Mouse (Mus musculus): ENCODE measurements around the gene 1700088E04Rik.
A peak's percentile ranks its signal among the peaks of the same experiment; 100 is the strongest.

Gene 1700088E04Rik

GRCm38 (mm10) chr15:79140866-79141565 lies at the start of gene 1700088E04Rik, which contains the start of gene Polr2f:
Gene 1700088E04Rik, minus strand, starts transcription at chr15:79141253.
Gene Polr2f, plus strand, starts transcription at chr15:79141009.
- peak; percentile 93 to 98 for DNase-seq (ENCODE audit: low spot score in 2 of 2)

DNA sequence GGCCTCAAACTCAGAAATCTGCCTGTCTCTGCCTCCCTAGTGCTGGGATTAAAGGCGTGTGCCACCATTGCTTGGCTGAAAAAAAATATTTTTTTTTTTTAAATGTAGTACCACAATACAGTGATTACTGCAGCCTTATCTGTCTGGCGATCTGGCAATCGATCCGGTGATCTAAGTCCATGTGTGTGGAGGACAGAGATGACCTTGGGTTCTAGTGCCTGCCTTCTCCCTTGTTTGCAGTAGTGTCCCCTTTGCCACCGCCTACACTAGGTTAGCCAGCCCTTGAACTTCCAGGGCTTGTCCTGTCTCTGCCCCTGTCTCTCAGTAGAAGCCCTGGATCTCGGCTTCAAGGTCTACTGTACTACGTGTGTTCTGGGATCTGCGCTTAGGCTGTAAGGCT lies 46.8 kb upstream of the 1700088E04Rik start:
- DNase-seq (ENCODE audit: low spot score in 2 of 2): no peak

DNA sequence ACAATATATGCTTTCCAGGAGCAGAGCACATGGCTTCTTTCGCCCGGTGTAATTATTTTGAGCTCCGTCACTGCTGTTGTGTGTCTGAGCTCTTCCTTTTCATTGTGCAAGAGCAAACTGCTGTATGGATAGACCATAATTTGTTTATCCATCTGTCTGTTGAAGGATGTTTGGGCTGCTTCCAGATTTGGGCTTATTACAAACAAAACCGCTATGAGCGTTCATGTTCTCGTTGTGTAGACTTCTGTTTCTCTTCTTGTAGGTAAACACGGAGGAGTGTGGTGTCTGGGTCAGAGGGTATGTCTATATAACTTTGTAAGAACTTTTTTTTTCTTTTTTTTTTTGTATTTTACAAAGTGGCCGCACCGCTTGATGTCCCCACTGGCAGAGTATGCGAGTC lies 44.2 kb upstream of the 1700088E04Rik start:
- DNase-seq (ENCODE audit: low spot score in 2 of 2): no peak

DNA sequence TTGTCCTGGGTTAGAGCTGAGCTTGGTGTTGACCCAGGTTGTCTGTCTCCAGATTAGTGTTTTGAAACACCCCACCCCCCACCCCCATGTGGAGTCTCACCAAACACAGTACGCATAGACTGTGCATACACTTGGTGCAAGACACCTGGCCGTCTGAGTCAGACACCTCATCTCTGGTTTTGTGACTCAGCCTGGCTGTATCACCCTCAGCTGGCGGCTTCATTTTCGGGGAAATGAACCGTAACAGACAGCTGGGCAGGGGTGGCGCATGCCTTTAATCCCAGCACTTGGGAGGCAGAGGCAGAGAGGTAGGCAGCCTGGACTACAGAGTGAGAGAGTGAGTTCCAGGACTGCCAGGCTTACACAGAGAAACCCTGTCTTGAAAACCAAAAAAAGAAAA lies 35.9 kb upstream of the 1700088E04Rik start:
- DNase-seq (ENCODE audit: low spot score in 2 of 2): no peak

- no peak for DNase-seq (ENCODE audit: low spot score in 2 of 2)
These were observed 25.7 kb upstream of the 1700088E04Rik start for GRCm38 (mm10) chr15:79166712-79167111.

- no peak for DNase-seq (ENCODE audit: low spot score in 2 of 2)
These were observed 24.1 kb upstream of the 1700088E04Rik start, which contains the start of gene Sox10 for GRCm38 (mm10) chr15:79165140-79165539. Gene Sox10, minus strand, starts transcription at chr15:79165240.

DNA sequence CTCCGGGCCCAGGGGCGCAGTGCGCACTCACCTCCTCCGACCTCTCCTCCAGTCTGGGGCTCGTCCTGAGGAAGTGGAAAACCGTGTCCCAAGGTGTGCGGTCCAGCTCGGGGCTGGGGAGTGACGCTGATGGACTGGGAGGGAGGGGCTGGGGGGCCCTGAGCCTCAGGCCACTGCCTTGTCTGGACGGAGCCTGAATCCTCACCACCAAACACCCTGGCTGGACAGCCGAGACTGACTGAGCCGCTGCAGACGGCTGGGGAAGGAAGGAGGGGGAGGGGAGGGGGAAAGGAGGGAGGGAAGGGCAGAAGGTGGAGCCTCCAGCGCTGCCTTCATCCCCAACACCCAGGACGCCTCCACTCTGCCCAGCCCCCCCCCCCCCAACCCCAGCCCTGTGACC lies 23.2 kb upstream of the 1700088E04Rik start:
- no peak for DNase-seq (ENCODE audit: low spot score in 2 of 2)

- DNase-seq (ENCODE audit: low spot score in 2 of 2): no peak
These were observed 21.8 kb upstream of the 1700088E04Rik start for GRCm38 (mm10) chr15:79162822-79163221.

DNA sequence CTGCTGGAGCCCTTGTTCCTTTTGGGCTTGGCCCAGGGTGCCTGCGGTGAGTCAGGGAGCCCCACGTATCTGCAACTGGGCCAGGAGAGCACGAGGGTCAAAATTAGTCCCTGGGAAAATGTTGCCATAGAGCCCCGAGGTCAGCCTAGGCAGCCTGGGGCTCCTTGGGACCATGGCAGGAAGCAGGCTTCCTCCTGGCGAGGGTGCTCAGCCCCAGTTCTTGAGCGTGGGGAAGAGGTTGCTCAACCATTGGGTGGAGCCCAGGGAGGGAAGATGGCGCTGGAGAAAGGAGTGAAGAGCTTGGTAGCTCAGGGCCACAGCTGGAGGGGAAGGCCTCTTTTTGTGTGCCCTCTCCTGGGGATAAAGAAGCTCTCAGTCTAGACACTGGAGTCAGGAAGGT lies 21.2 kb upstream of the 1700088E04Rik start:
- DNase-seq (ENCODE audit: low spot score in 2 of 2): no peak

GRCm38 (mm10) chr15:79155572-79155971 lies 14.5 kb upstream of the 1700088E04Rik start:
- no peak for DNase-seq (ENCODE audit: low spot score in 2 of 2)

GRCm38 (mm10) chr15:79152709-79153108 lies 11.7 kb upstream of the 1700088E04Rik start:
- DNase-seq (ENCODE audit: low spot score in 2 of 2): no peak

DNA sequence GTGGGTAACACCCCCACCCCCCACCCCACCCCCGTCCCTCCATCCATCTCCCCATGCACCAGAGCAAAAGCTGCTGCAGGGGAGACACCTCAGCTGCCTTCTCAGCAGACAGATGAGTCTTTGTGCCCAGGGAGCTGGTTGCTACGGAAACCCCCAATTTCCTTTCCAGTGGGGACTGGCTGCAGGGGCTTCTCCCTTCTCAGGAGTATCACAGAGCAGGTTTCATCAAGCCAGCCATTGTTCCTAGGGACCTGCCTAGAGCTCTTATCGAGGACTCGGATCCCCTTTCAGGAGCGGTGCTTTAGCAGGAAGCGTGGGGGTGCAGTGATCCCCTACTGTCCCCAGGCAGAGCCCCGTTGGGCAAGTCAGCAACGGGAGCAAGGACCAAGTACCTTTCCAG lies 10.8 kb upstream of the 1700088E04Rik start:
- no peak for DNase-seq (ENCODE audit: low spot score in 2 of 2)

DNA sequence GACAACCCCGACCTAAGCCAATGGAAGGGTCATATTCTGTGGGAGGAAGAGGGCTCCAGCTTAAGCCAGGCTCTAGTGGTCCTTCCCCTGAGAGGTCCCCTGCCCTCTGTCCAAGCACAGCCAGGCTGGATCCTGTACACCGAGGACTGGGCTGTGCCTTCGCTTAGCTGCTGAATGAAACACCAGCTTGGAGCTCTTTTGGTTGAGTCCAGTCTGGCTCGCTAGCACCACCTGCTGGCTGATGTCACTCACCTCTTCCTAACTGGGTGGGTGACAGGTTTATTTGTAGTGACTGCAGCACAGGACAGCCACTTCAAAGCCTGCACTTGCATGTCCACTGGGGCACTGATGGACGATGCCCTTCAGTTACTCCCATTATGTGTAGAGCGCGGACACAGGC lies 7.5 kb upstream of the 1700088E04Rik start:
- peak; percentile 74 to 93 for DNase-seq (ENCODE audit: low spot score in 2 of 2)

DNA sequence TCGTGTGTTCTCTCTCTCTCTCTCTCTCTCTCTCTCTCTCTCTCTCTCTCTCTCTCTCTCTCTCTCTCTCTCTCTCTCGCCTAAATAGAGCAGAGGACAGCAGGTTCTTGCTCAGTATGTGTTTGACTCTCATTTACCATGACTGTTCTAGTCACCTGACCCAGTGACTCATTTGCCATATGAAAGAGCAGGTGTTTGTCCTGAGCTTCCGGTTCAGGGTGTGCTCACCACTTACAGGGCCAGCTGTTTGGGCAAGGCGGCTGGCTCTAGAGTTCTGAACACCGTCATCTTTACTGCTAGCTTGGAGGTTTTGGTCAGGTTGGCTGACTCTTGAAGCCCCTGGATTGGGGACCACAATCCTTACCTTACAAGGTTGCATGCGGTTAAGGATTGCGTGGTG lies 4.5 kb upstream of the 1700088E04Rik start:
- no peak for DNase-seq (ENCODE audit: low spot score in 2 of 2)

- no peak for DNase-seq (ENCODE audit: low spot score in 2 of 2)
These were observed 3.0 kb upstream of the 1700088E04Rik start for GRCm38 (mm10) chr15:79144021-79144420.

- no peak for DNase-seq (ENCODE audit: low spot score in 2 of 2)
These were observed 2.3 kb upstream of the 1700088E04Rik start for GRCm38 (mm10) chr15:79143316-79143715.

DNA sequence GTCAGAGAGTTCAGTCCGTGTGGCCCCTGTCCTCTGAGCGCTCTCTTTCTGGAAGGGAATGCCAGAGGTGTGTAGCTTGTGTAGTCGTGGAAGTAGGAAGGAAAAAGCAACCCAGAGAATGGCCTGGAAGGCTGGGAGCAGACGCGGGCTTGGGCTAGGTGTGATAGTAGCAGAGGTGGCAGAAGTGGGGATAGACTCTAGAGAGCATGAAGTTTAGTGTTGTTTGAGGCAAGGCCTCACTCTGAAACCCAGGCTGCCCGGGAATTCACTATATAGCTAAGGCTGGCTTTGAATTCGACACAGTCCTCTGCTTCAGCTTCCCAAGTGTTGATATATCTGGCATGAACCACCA lies 489 bp upstream of the 1700088E04Rik start:
- no peak for DNase-seq (ENCODE audit: low spot score in 2 of 2)

DNA sequence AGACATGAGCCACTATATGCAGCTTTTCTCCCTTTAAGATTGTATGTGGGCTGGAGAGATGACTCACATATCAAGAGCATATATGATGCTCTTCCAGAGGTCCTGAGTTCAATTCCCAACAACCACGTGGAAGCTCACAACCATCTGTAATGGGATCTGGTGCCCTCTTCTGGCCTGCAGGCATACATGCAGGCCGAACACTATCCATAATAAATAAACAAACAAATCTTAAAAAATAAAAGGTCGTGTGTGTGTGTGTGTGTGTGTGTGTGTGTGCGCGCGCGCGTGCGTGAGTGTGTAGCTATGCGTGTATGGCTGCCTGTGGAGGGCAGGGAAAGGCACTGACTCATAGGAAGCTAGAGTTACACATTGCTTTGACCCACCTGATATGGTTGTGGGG lies 1.4 kb downstream of the 1700088E04Rik start:
- no peak for DNase-seq (ENCODE audit: low spot score in 2 of 2)

- no peak for DNase-seq (ENCODE audit: low spot score in 2 of 2)
These were observed 5.1 kb downstream of the 1700088E04Rik start for GRCm38 (mm10) chr15:79135783-79136575.

DNA sequence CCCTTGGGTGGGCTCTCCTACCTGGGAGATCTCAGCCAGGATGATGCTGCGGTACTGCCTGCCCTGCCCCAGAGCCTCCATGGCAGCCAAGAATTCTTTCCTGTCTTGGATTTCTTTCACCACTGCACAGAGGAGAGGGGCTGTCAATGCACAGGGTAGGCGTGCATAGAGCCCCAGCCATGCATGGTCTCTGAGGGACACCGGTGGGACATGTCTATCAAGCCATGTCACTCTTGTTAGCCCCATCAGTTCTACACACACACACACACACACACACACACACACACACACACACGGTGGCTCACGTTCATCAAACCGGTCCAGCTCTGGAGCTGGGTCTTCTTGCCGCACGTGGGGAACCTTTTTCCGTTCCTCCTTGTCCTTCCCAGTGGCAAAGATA lies 5.7 kb downstream of the 1700088E04Rik start:
- no peak for DNase-seq (ENCODE audit: low spot score in 2 of 2)

DNA sequence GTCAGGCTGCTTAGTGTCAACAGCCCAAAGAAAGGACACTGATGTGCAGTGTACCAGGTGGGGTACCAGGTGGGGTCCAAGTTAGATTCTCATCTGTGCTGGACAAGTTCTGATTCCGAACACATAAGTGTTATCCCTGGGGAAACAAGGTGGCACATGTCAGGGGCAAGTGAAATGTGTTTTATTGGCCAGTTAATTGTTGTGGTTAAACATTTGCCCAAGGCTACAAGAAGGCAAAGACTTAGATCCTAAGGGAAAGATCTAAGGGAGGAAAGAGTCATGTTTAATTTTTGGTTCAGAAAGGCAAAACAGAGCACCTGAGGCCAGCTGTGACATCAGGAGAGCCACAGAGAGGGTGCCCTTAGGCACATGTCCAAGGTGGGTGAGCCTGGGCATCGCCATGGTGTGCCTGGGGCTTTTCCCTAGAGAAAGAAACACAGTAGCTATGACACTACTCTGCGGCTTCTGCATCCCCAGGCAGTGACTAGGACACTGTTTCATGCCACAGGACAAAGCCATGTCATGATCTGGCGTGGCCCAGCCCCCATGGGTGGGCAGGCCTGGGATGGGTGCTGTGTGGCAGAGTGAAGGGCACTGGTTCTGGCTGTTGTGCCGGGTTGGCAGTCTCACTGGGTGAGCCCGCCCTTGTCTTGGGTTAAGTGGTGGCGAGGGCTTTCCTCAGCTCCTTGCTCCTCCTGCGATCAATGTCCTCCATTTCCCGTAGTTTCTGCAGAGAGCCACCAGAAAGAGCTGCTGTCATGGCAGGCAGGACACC lies 6.4 kb downstream of the 1700088E04Rik start:
- DNase-seq (ENCODE audit: low spot score in 2 of 2): no peak

- DNase-seq (ENCODE audit: low spot score in 2 of 2): no peak
These were observed 7.8 kb downstream of the 1700088E04Rik start for GRCm38 (mm10) chr15:79133191-79133661.

Data from spleen, postnatal 4 days (tissue).